Mouse (Mus musculus): ENCODE measurements around the gene Slc45a1.

The Slc45a1 gene

DNA sequence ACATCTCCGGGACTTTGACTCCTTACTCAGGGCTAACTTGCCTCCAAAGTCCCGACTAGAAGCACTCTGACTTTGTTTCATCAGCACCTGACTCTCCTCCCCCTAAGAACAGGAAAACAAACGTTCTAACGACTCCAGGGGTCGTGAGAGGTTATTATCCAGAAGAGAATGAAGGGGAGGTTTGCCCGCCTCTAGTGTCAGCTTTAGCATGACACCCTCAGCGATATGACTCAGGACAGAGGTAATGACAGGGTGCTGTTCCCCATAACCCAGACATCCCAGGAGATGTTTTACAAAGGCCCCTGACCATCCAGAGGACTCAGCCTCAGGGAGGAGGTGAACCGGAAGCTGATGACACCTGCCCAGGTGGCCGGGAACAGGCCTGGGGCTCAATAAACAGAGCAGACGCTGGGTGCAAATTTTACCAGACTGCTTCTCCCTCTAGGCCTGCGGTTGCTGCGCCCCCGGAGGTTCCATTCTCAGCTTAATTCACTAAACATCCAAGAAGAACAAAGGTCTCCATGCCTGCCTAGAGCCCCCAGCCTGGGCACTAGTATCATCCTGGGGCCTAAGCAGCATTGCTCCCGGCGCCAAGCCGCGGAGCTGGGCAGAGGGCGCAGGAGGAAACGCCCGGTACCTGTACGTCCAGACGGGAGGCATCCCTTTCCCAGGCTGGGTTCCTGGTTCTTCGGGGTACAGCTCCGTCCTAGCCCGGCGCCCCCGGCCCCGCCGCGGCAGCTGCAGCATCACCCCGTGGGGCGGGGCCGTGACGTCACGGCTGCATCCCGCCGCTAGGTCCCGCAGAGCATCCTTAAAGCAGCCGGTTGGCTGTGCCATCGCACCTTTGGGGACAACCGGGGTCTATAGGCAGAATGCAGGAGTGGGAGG is at the start of gene Slc45a1:
TSS of gene Slc45a1 (minus strand) at position 785 of the 888 bp plus-strand sequence.
- DNase-seq, result peak; percentile 70 to 76

DNA sequence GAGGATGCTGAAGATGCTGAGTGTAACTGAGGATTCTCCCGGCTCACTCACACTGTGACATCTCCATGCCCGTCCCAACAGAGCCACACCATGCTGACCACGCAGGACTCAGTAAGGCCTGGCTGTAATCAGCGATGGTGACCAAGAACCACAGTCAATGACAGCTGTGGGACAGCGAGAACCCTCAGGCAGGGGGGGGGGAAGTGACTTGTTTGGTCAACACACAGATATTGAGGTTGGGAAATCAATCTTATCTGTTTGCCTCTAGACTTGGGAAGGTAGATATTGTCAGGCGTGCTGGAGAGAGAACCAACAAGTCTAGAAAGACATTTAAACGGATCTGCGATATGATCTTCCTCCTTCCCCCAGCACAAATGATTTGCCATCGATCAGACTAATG is 48.9 kb upstream of the Slc45a1 start:
- no peak for DNase-seq

DNA sequence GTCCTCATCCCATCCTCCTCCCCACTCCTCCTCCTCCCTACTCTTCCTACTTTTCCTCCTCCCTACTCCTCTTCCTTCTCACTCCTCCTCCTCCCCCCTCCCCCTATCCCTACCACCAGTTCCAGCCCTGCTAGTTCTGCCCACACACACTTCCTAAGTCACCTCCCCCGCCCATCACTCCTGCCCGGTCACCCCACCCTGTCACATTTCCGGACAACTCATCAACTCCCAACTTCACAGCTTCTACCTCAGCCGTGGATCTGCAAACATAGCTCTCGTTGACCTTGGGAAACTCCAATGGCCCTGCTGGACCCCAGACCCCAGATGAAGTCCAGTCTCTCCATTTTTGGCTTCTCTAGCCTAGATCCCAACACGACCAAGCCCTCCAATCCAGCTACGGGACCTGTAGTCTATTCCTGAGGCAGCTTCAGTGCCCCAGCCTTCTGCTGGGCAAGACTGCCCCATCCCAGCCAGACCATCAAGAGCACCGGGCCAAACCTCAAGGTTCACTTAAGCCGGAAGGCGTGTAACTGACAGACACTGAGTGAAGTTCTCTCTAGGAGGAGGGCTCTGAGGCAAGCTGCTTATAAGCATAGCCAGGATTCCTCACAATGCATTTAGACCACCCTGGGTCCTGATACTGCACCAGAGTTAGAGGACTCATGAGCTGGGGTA is 42.6 kb upstream of the Slc45a1 start:
- no peak for DNase-seq

DNA sequence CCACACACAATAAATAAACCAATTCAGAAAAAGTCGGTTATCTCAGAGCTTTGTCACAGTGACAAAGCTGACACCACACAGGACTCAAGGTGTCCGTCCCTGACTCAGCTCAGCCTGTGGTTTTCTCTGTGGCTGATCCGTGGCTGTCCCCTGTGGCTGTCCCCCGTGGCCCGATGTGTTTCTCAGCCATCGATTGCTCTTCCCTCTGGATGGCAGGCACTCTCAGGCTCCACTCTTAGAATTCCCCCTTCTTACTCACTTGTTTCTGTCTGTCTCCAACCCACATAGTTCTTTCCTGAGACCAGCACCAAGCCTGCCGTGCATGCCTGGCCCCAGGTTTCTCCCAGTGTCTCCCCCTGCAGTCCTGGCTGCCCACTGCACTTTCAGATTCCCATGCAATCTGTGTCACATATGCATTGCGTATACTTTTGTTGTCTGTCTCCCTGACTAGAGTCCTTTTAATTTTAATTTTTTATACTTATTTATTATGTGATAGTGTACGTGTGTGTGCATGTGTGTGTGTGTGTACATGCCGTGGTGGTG is 41.0 kb upstream of the Slc45a1 start:
- no peak for DNase-seq

DNA sequence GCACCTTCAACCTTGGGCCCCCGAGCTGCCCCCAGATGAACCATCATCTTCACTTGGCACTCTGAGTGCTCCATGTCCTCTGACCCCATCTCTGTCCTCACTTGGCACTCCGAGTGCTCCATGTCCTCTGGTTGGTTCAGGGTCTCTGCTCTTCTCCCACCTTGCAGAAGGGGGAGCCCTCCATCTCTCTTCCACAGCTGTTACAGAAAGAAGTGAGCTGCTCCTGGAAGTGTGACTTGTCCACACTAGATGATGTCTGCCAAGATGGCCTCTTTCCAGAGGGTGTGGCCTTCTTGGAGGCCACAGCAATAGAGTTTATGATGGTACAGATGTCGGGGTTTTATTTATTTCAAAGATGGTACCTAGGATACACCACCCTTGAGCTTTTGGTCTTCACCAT is 38.8 kb upstream of the Slc45a1 start:
- DNase-seq, result no peak

DNA sequence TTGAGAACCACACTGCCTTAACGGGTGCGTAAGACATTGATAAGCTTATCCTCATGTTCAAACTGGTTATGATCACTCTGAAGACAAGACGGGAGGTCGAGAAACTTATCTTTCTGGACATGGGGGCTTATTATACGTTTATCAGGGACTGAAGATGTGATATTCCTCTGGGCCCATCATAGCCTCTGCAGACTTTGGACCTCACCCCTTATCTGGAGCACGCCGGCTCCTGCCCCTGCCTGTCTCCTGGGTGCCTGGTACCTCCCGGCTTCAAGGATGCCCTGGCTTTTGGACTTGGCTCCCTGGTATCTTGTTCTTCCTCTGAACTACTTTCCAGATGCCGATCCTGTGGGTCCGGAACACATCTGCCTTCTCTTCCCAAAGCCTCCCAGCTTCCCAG is 37.6 kb upstream of the Slc45a1 start:
- DNase-seq, result no peak

DNA sequence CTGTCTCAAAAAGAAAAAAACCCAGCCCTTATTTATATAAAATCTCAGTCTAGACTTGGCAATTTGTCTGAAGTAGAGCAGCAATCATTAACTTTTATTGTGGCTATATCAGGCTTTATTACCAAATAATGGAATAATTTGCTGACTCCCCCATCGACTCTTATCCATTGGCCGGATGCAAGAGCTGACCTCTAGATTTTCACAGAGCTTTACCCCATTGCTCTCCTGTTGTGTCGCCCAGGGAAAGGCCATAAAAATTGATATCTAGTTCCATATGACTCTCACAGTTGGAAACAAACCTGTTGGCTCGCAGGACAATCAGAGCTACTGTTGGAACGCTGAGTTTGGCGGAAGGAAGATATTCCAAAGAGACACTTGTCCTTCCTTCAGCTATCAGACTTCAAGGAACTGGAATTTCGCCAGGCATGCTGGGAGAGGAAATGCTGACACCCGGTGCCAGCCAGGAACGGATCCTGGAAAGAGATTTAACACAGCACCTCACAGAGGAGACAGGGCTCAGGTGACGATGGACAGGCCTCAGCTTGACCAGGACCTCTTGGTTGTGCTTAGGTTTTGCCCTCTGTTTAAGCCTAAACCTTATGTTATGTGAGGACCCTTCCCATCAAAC is 35.3 kb upstream of the Slc45a1 start:
- peak; percentile 65 to 73 for DNase-seq

DNA sequence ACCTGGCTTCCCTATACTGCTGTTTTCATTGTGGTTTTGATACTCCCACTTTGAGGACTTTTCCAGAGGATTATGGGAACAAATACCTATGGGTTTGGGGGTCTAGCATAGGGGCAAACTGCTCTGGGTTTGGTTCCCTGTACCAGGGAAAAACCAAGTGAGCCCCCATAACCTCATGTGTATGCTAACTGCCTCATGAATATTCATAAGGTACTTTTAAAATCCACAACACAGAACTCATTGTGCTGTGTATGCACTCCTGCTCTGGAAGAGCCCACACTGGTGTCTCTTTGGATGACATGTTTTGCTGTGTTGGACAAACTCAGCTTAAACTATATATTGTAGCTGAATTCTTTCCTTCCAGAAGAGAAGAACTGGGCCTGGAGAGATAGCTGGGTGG is 34.6 kb upstream of the Slc45a1 start:
- DNase-seq, result no peak

DNA sequence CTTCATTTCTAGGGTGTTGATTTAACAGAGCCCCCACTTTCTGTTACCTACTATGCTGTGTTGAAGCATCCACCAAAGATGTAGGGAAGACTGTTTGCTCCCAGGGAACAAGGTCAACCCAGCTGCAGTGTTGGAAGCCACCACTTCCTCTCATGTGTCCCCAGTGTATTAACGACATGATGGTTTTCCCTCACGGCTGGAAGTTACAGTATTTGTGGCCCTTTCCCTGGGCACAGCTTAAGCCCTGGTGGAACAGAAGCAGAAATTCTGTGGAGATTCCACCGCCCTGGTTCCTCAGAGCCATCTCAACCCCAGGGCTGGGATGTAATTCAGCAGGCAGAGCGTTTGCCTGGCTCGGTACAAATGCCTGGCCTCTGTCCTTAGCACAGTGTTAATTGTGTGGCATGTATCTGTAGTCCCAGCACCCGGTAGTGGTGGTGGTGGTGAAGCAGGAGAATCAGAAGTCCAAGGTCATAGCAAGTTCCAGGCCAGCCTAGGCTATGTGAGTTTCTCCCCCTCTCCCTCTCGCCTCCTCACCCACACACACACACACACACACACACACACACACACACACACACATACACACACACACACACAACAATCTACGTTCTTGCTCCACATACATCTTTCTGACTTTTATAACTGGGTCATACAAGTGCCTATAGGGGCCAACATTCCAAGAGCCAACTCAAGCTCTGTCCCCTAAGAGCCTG is 34.0 kb upstream of the Slc45a1 start:
- DNase-seq, result no peak

DNA sequence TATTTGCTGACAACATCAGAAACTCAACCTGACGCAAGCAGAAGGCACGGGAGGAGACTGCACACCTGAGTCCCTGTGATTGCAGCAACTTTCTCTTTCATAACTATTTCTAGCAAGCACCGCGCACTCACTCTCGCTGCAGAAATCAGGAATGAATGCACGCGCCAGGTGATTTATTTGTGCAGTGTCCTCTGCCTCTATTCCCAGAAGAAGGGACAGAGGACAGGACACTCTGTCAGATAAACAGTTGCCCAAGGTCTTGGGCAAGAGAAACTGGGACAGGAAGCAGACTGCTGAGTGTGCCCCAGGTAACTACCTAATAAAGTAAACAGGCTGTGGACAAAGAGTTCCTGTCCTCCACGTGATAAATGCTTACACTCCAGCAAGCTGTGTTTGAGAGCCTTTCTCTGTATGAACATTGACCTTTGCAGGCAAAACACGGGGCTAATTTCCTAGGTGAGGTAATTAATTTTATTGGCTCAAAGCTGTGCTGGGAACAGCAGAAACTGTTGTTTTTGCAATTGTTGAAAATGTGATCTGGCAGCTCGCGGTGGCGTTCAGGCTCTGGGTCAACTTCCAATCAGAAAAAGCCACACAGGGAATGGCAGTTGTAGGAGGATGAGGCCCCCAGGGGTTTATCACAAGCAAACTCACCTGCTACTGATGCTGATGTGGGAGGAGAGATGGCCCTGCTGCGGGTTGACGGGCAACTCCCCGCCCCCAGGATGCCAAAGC is 33.2 kb upstream of the Slc45a1 start:
- DNase-seq, result no peak

DNA sequence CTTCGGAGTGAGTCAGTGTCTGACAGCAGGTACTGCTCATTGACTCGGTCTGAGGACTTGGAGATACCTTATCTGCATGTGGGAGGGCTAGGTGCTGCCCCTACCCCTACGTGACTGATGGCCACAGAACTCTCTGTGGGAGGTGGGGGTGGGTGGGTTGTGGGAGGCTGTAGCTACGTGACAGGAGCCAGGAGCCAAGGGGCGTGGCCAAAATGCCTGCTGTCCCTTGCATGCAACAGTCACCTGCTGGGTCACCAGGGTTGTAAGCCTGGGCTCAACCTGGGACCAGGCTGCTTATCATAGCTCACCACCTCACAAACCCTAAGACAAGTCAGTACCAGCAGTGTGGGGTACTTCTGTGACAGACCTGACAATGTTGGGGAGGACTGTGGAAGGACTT is 28.4 kb upstream of the Slc45a1 start:
- no peak for DNase-seq

DNA sequence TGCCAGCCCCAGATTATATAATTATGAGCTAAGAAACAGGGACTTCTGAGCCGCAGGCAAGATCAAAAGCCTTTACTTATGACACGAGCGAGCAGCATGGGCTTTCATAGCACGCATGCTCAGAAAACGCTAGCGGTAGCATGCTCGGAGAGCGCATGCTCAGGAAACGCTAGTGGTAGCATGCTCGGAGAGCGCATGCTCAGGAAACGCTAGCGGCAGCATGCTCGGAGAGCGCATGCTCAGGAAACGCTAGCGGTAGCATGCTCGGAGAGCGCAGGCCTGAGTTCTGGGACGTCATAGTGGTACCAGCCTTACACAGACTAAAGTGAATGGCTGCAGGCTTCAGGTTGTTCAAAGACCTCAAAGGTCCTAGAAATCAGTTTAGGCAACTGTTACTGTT is 26.8 kb upstream of the Slc45a1 start:
- DNase-seq, result no peak

DNA sequence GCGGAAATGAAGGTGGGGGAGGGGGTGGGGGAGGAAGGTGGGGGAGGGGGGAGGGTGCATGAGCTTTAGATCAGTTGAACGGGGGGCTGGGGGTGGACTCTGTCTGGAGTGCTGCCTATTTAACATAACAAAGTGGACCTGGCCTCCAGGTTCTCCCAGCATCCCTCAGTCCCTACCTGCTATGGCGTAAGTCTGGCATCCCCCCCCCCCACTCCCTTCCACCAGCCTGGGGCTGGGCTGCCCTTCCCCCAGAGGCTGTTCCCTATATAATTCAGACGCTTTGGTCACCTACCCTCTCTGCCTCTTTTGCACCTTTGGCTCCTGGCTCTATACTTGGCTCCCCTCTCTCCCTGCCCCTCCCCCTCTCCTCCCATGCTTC is 25.9 kb upstream of the Slc45a1 start:
- no peak for DNase-seq

DNA sequence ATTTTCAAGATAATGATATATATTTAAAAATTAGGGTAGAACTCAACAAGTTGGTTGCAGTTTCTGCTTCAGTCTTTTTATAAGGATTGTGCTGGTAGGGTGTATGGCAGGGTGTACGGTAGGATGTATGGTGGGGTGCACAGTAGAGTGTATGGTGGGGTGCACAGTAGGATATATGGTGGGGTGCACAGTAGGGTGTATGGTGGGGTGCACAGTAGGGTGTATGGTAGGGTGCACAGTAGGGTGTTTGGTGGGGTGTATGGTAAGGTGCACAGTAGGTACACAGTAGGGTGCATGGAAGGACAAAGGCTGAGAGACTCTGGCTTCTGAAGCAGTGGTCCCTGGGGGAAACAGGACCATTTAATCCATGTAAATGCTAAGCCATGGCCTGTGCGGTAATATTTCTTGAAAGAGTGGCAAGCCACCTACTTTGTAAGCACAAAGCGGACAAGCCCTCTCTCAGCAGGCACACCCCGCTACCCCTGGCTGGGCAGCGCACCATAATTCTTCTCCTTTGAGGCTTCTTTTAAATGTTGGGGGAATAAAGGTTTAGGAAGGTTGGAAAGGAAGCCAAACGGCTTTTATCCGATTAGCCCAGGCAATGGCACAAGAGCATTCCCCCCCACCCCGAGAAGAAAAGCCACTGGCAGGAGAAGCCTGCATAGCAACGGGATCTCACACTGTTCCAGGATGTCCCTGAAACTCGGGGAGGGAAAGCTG is 25.3 kb upstream of the Slc45a1 start:
- no peak for DNase-seq

DNA sequence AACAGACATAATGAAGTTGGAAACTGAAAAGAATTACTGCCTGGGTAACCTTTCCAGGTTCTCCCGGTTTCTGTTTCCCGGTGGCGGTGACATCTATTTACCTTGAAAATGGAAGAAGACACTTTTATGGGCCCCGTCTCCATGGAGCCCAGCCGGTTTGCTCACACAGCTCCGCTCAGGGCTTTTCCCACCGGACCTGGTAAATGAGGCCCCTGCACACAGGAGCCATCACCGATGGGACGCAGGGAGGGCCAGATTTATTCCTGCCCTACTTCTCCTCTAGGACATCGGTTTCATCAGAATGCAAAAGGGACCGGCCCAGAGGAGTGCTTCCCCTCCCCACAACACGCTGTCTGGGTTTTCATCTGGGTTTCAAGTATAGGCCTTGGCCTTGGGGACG is 24.1 kb upstream of the Slc45a1 start:
- DNase-seq, result no peak

DNA sequence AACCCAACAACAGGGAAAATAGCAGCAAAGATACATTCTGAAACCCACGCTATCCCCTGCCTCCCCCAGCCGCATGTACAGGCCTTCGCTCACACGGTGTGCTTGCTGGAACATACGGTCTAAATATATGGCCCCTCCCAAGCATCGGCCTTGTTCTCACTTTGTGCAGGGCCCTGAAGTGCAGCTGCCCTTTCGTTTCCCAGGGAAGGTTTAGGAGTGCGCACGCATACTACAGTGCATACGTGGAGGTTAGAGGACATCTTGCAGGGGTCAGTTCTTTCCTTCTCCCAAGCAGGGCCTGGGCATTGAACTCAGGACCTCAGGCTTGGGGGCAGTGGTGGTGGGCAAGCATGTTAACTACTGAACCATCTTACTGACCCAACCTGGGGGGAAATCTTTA is 23.3 kb upstream of the Slc45a1 start:
- DNase-seq, result no peak

DNA sequence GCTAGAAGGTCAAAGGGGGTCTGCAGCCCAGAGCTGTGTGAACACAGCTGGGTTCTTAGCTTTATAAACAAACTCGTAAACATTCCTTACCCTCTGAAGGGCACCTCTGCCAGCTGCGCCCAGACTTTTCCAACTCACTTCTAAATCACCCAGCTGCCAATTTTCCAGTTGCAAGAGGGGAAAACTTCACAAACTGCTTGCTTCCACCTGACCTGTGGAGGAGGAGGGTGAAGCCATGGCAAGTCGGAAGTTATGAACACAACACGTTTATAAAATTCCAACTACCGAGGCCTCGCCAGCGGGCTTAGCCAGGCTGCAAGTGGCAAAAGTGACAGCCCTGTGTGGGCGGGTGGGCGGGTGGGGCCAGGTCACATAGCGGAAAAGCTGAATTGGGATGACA is 13.8 kb upstream of the Slc45a1 start:
- no peak for DNase-seq

DNA sequence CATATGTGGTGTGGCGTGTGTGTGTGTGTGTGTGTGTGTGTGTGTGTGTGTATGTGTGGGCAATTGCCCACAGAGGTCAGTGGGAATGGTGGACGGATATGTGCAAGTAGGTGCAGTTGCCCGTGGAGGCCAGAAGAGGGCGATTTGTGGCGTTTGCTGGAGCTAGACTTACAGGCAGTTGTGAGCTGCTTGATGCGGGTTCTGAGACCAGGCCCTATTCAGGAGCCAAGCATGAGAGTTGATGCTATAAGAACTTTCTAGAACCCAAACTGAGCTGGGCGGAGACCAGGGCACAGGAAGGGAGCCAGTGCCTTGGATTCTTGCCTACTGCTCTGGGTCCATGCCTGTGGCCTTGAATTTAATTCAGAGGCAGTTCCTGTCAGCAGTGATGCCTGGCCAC is 12.8 kb upstream of the Slc45a1 start:
- peak in 1 of 2 experiments; percentile 45 for DNase-seq

DNA sequence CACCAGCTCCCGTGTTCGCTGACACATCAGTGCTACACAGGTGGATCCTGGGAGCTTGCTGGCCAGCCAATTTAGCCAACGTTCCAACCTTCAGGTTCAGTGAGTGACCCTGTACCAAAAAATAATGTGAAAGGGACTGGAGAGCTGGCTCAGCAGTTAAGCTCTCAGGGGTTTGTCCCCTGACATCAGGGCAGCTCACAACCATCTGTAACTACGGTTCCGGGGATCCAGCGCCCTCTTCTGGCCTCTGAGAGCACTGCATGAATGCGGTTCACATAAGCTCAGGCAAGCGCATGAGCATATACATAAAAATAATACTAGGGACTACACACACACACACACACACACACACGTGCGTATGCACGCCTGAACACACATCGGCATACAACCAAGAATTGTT is 11.2 kb upstream of the Slc45a1 start:
- DNase-seq, result peak; percentile 48 to 70

DNA sequence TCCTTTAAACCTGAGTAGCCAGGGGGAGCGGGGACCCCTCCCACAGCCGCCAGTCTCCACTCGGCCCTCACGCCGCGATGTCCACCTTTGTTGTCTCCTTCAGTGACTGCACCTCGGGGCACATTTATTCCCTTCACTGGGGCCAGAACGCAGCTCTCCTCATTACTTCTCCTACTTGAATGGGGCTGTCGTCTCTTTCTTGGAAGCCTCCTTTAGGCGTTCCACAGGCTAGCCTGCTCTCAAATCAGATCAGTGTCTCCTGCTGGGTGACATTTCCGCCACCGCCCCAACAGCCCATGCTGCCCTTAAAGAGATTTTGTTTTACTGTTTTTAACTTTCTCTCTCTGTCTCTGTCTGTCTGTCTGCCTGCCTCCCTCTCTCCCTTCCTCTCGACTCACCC is 9.9 kb upstream of the Slc45a1 start:
- DNase-seq, result no peak

DNA sequence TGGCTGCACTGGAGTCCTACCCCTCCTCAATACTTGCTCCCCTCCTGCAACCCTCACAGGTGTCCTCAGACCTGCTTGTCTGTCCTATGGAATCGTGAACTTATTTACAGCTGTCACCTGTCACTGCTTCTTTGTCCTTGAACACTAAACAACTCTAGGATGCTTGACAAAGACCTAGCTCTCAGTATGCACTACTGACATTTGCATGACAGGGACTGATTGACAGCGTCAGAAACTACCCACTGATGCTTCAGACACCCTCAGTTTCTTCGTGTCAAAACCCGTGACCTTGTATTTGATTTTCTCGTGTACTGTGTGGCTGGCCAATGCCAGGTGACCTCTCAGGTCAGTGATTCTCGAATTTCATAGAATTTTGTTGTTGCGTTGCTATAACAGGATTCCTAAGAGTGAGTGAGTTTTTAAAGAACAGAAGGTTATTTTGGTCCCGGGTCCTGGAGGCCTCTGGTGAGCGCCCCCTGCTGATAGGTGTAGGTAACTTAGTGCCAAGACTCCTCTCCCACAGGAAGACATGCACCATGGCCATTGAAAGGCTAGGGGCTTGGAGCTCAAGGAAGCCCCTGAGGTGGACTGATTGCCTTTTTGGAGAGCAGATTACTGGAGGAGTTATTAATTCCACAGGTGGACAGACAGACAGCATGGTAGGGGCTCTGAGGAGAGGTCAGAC is 8.1 kb upstream of the Slc45a1 start:
- DNase-seq, result no peak
